Mouse (Mus musculus) MEL (cell line): ENCODE measurements around the gene Oaz1. TPM values are rescaled to one million over a fixed set of nuclear protein-coding genes. Genes with fewer than 3 reads are reported as not detected.
A peak's percentile ranks its signal among the peaks of the same experiment; 100 is the strongest.

ENCODE experiments used
- DNase-seq: peaks from one replicate; pipeline ENCODE4 v3.0.0; 2011; ENCODE audit warnings: low read depth, low spot score
- H3K27ac ChIP-seq: 2 replicates; pipeline ENCODE4 v1.5.1; 2012; ENCODE audit warnings: low read depth, mild to moderate bottlenecking, control low read depth, low read length, moderate library complexity; ENCODE audit not compliant: control insufficient read depth
- H3K27me3 ChIP-seq, 2 experiments: fragments of 150-350 bp in 1 of 2; sonication (generic) in 1 of 2; 2 replicates each; pipeline ENCODE4 v1.6.1; 2012; ENCODE audit warnings: low read length in 2 of 2, mild to moderate bottlenecking in 2 of 2, improper control_type of control experiment in 1 of 2, moderate library complexity in 1 of 2; ENCODE audit not compliant: insufficient read depth in 2 of 2, control insufficient read depth in 1 of 2
- H3K36me3 ChIP-seq, 2 experiments: 2 replicates each; pipeline ENCODE4 v1.6.1; 2012 to 2014; ENCODE audit warnings: low read length in 2 of 2, improper control_type of control experiment in 1 of 2, inconsistent platforms in 1 of 2, mild to moderate bottlenecking in 1 of 2; ENCODE audit not compliant: insufficient read depth in 2 of 2, control insufficient read depth in 1 of 2
- H3K4me1 ChIP-seq, 2 experiments: fragments of 150-350 bp in 1 of 2; sonication (generic) in 1 of 2; 2 replicates each; pipeline ENCODE4 v1.6.1; 2012; ENCODE audit warnings: low read length in 2 of 2, improper control_type of control experiment in 1 of 2, mild to moderate bottlenecking in 1 of 2; ENCODE audit not compliant: insufficient read depth in 2 of 2, control insufficient read depth in 1 of 2
- H3K4me3 ChIP-seq, 2 experiments: fragments of 150-350 bp in 1 of 2; sonication (generic) in 1 of 2; 2 replicates each; pipeline ENCODE4 v1.5.1; 2012; ENCODE audit warnings: low read depth in 2 of 2, low read length in 2 of 2, mild to moderate bottlenecking in 2 of 2, moderate library complexity in 2 of 2, control low read depth in 1 of 2, improper control_type of control experiment in 1 of 2; ENCODE audit not compliant: control insufficient read depth in 1 of 2, insufficient read depth in 1 of 2
- H3K79me2 ChIP-seq: 2 replicates; pipeline ENCODE4 v1.6.1; 2012; ENCODE audit warnings: mild to moderate bottlenecking, low read length, moderate library complexity; ENCODE audit not compliant: control insufficient read depth, poor library complexity, insufficient read depth
- H3K9ac ChIP-seq: 2 replicates; pipeline ENCODE4 v1.6.1; 2012; ENCODE audit warnings: low read depth, mild to moderate bottlenecking, control low read depth, low read length, moderate library complexity; ENCODE audit not compliant: control insufficient read depth, poor library complexity, severe bottlenecking
- H3K9me3 ChIP-seq: fragments of 150-350 bp; sonication (generic); replicated peaks from 2 replicates; pipeline ENCODE4 v1.6.1; 2012; ENCODE audit warnings: mild to moderate bottlenecking, low read length, improper control_type of control experiment, moderate library complexity; ENCODE audit not compliant: insufficient read depth
- CHD1 ChIP-seq: IDR thresholded peaks from 2 replicates; pipeline ENCODE4 v1.6.1; 2012; ENCODE audit warnings: low read depth, mild to moderate bottlenecking, inconsistent platforms, low read length, improper control_type of control experiment
- EP300 ChIP-seq, 2 experiments: IDR thresholded peaks; 2 replicates each; pipeline ENCODE4 v1.6.1; 2011; ENCODE audit warnings: improper control_type of control experiment in 2 of 2, low read length in 2 of 2, low read depth in 1 of 2, mild to moderate bottlenecking in 1 of 2
- GABPA ChIP-seq: IDR thresholded peaks from 2 replicates; pipeline ENCODE4 v1.6.1; 2012; ENCODE audit warnings: low read depth, mild to moderate bottlenecking, inconsistent platforms, low read length, improper control_type of control experiment, moderate library complexity
- JUND ChIP-seq: IDR thresholded peaks from 2 replicates; pipeline ENCODE4 v1.6.1; 2011; ENCODE audit warnings: low read depth, mild to moderate bottlenecking, improper control_type of control experiment, low read length
- MAZ ChIP-seq: IDR thresholded peaks from 2 replicates; pipeline ENCODE4 v1.6.1; 2012; ENCODE audit warnings: low read depth, mild to moderate bottlenecking, inconsistent platforms, low read length, improper control_type of control experiment
- MEF2A ChIP-seq: IDR thresholded peaks from 2 replicates; pipeline ENCODE4 v1.6.1; 2014; ENCODE audit warnings: low read depth, mild to moderate bottlenecking, inconsistent platforms, low read length, improper control_type of control experiment; ENCODE audit not compliant: poor library complexity, insufficient replicate concordance, severe bottlenecking; ENCODE audit errors: extremely low read depth
- MYB ChIP-seq: IDR thresholded peaks from 2 replicates; pipeline ENCODE4 v1.6.1; 2011; ENCODE audit warnings: mild to moderate bottlenecking, low read depth, low read length, improper control_type of control experiment
- NRF1 ChIP-seq: IDR thresholded peaks from 2 replicates; pipeline ENCODE4 v1.6.1; 2014; ENCODE audit warnings: low read depth, mild to moderate bottlenecking, inconsistent platforms, low read length, improper control_type of control experiment, moderate library complexity; ENCODE audit not compliant: poor library complexity, insufficient read depth, severe bottlenecking
- POLR2A ChIP-seq, 2 experiments: IDR thresholded peaks; 2 replicates each; pipeline ENCODE4 v1.6.1; 2011 to 2012; ENCODE audit warnings: low read length in 2 of 2, mild to moderate bottlenecking in 2 of 2, control low read depth in 1 of 2, improper control_type of control experiment in 1 of 2, low read depth in 1 of 2, moderate library complexity in 1 of 2; ENCODE audit not compliant: control insufficient read depth in 1 of 2, insufficient read depth in 1 of 2, poor library complexity in 1 of 2
- POLR2AphosphoS2 ChIP-seq: IDR thresholded peaks from 2 replicates; pipeline ENCODE4 v1.6.1; 2011; ENCODE audit warnings: low read length, improper control_type of control experiment
- RAD21 ChIP-seq: IDR thresholded peaks from 2 replicates; pipeline ENCODE4 v1.6.1; 2011; ENCODE audit warnings: mild to moderate bottlenecking, low read depth, low read length, improper control_type of control experiment
- SIN3A ChIP-seq: IDR thresholded peaks from 2 replicates; pipeline ENCODE4 v1.6.1; 2012; ENCODE audit warnings: low read length, improper control_type of control experiment, inconsistent platforms
- SMC3 ChIP-seq: IDR thresholded peaks from 2 replicates; pipeline ENCODE4 v1.6.1; 2011; ENCODE audit warnings: low read depth, low read length, improper control_type of control experiment
- UBTF ChIP-seq: IDR thresholded peaks from 2 replicates; pipeline ENCODE4 v1.6.1; 2012; ENCODE audit warnings: low read depth, mild to moderate bottlenecking, inconsistent platforms, low read length, improper control_type of control experiment, moderate library complexity, borderline replicate concordance; ENCODE audit not compliant: insufficient read depth
- USF1 ChIP-seq: IDR thresholded peaks from 2 replicates; pipeline ENCODE4 v1.6.1; 2014; ENCODE audit warnings: low read depth, mild to moderate bottlenecking, inconsistent platforms, low read length, improper control_type of control experiment, moderate library complexity
- polyA plus RNA-seq, 2 experiments: library from polyadenylated mRNA; stranded (reverse) in 1 of 2; unstranded in 1 of 2; fragments of >175 nt in 1 of 2; fragments of >200 nt in 1 of 2; gene quantifications; 2 replicates each; pipeline versions ENCODE4 v1.2.1 to v1.2.4; 2012; ENCODE audit warnings: low replicate concordance in 2 of 2, low read depth in 1 of 2; ENCODE audit not compliant: insufficient read length in 2 of 2, insufficient read depth in 1 of 2, missing spikeins in 1 of 2
- total RNA-seq: library from RNA; depleted of rRNA; stranded (reverse); fragments of 300-350 nt; gene quantifications from 2 replicates; pipeline ENCODE4 v1.2.3, GENCODE M21; 2012

Oaz1 gene
- total and polyA plus RNA-seq, 3 experiments, result 983 to 1,528 TPM; not detected in 1

- H3K4me3 ChIP-seq, result no peak overlapping the region
- H3K27me3 ChIP-seq, result no peaks in the 10 kb centered on the region
- no peak overlapping the region for H3K9ac ChIP-seq
- peaks cover 7 to 10% of the 10 kb centered on the region in 2 experiments; a peak in 3 of 4 replicates for H3K36me3 ChIP-seq
- H3K4me1 ChIP-seq, result peaks cover 0 to 6% of the 10 kb centered on the region in 2 experiments; a peak in 2 of 4 replicates
- DNase-seq, result peak; percentile 19
- H3K9me3 ChIP-seq, result no peaks in the 10 kb centered on the region
- no peak overlapping the region for H3K27ac ChIP-seq
- TF ChIP-seq POLR2A (IDR thresholded peaks at IDR 0.05; ENCODE audit: control insufficient read depth in 1 of 2, insufficient read depth in 1 of 2, low read depth in 1 of 2, low read length in 2 of 2, poor library complexity in 1 of 2) (peak in 1 of 2 experiments; percentile 21; a peak in 1 of 4 replicates), NRF1 (no peak), POLR2AphosphoS2 (0 out of 2 replicates have a peak, but pooled peaks have one; percentile 21)
- peaks cover 12% of the 10 kb centered on the region for H3K79me2 ChIP-seq
These were observed 34.1 kb upstream of the Oaz1 start for GRCm38 (mm10) chr10:80792175-80793032.

GRCm38 (mm10) chr10:80793033-80793784 lies 33.2 kb upstream of the Oaz1 start:
- Histone ChIP-seq H3K9ac (no peak overlapping the region), H3K4me1 (peaks cover 0 to 6% of the 10 kb centered on the region in 2 experiments; a peak in 2 of 4 replicates), H3K79me2 (peaks cover 20% of the 10 kb centered on the region), H3K27me3 (no peaks in the 10 kb centered on the region), H3K27ac (no peak overlapping the region), H3K4me3 (no peak overlapping the region), H3K9me3 (no peaks in the 10 kb centered on the region), H3K36me3 (peaks cover 7 to 8% of the 10 kb centered on the region in 2 experiments; a peak in 3 of 4 replicates)
- TF ChIP-seq RAD21 (no peak), EP300 (IDR thresholded peaks at IDR 0.05; ENCODE audit: low read depth in 1 of 2, low read length in 2 of 2) (no peak), UBTF (no peak), SMC3 (no peak), MAZ (no peak), SIN3A (no peak), JUND (no peak), CHD1 (no peak), GABPA (no peak), USF1 (no peak), MEF2A (no peak), POLR2A (IDR thresholded peaks at IDR 0.05; ENCODE audit: control insufficient read depth in 1 of 2, insufficient read depth in 1 of 2, low read depth in 1 of 2, low read length in 2 of 2, poor library complexity in 1 of 2) (no peak), MYB (no peak), NRF1 (no peak)
- DNase-seq, result no peak
